Mouse (Mus musculus): Measurements from ENCODE around the gene Ypel4.

Ypel4 gene

DNA sequence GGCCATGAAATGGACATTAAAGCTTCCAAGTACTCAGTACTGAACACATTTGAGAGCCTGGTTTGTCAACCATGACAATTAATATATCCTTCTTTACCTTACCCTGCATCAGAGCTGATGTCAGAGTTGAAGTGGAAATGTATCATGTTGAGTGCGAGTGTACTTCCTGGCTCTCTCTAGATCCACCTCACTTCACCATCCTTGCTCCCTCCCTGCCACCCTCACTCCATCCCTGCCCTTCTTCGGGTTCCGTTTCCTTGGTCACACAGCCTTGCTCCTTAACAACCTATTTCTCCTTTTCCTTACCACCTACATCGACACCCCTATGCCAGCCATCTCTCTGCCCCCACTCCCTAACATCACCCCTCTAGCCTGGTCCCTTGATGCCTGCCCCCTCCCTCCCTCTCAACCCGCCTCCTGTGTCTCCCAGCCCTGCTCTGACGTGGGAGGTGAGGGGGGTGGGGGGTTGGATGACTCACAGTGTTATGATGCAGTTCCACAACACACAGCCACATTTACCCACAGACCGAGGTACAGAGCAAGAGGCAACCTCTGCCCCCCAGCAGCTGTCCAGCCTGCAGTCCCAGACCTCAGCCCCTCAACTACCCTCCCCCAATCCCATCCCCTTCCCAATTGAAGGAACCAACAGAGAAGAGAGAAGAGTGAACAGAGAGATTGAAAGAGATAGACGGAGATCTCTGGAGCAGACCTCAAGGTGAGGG is at the start of gene Ypel4:
Gene Ypel4, plus strand, starts transcription at position 480 of the 722 bp plus-strand sequence.
- ATAC-seq (ENCODE audit: low TSS enrichment) = peak; percentile 86

DNA sequence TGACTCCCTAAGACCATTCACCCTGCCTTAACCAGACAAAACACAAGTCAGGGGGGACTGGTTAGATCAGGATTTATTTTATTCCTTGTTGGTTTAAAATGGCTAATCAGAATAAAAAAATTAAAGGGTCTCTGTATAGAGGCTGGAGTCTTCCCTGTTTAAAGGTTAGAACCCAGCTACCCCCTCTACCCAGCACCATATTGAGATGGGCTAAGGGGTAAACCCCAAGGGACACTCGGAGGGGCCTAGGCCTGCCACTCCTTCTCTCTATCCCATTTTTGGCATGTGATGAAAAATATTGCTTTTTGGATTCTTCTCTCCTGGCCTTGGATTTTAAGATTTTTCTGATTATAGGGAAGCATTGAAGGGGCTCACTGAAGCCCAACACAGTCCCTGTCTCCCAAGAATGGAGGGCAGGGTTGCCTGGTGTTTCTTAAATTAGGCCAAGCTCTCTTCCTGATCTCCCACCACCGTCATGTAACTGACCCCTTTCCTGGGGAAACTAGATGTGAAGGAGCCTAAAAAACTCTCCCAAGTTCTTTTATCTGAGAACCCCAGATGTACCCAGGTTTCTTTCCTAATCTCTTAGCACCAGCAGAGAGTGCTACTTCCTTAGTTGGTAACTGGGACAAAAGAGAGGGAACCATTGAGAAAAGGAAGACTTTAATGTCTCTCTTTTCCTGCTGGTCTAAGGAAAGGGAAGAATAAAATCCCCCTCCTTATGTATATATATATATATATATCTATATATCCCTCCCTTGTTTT is 45.6 kb upstream of the Ypel4 start:
- no peak for ATAC-seq (ENCODE audit: low TSS enrichment)

DNA sequence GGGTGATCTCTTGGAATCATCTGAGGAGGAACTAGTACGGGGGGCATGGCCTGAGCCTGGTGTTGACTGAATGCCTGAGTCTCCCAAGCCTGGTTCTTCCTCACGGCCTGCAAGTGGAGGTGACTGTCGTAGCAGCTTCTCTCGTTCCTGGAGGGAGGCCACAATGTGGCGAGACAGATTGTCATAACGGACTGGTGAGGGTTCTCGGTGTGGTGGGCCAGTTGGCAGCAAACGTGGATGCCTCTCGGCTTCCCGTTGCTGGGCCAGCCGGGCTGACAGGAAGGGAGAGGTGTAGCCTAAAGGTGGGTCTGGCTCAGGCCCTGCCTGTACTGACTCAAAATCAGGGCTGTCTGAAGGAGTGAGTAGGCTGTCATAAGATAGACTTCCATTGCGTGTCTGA is 43.8 kb upstream of the Ypel4 start:
- peak; percentile 28; the same call in 1 of the 2 replicates for ATAC-seq (ENCODE audit: low TSS enrichment)

DNA sequence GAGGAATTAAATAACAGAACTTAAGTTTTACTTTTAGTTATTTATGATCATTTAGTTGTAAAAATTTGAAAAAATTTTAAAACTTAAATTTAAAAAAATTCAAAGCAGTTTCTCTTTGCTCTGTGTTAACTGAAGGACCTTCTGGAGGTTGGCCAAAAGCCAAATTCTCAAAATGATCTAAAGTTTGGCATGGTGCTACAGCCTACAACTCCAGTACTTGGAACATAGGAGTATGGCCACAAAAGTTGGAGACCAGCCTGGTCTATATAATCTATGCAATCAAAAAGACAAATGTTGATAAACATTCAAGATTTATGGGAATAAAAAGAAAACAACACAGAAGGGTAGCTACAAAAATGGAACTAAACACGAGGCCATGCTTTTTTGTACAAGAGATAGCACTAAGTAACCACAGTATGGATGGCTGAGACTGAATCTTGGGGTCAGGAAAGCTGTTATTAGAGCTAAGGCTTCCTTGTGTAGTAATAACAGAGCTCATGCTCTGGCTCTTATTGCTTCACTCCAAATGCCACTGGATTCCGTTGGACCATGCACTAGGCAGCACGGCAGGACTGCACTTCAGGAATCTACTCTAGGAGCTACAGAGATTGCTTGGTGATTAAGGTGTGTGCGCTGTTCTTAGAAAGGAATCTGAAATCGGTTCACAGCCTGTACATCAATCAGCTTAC is 38.7 kb upstream of the Ypel4 start:
- no peak for ATAC-seq (ENCODE audit: low TSS enrichment)

DNA sequence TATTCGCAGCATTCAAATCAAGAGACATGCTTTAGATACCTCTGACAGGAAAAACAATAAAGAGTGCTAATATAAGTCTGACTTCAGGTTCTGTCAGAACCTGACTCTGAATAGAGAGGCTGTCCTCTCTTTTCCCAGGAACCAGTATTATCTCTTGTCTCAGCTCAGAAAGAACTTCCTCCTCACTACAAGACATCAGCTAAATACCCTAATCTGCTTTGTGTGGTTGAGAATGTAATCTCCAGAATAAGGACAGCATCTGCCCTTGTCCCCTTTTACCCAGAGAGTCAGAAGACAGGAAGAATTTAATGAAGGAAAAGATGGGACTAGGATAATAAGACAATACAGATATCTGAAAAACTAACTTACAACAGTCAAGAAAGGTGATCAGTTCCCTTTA is 30.4 kb upstream of the Ypel4 start:
- no peak for ATAC-seq (ENCODE audit: low TSS enrichment)

DNA sequence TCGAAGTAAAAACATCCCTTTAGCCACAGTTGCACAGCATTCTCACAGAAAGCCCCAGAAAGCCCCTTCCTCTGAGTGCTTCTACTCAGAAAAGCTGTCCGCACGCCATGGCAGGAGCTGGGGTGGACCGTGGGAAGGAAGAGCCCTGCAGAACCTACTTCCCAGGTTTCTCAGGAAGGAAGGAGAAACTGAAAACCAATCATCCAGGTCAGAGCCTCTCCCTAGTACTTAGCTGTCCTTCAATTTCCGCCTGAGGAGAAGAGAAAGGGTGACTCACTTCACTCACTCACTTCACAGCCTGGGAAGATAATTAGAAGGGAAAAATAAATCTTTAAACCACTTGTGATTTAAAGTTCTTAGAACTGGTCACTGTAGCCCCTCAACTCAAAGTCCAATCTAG is 29.5 kb upstream of the Ypel4 start:
- ATAC-seq (ENCODE audit: low TSS enrichment) = no peak

DNA sequence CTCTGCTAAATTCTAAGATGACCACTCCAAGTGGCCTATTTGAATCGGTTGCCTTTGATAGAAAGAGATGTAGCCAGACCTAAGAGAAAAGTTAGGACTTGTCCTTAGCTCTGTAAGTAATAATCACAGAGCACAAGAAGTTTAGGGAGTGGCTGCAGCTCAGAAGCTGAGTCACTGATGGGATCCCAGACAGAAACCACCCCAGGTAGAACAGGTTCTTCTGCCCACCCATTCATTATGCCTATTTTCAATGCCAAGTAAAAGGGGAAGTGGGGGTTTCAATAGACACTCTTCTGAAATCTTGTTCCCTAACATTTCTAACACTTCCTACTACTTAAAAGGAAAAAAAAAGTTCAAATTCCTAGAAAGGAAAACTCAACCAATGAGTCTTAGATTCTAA is 28.6 kb upstream of the Ypel4 start:
- ATAC-seq (ENCODE audit: low TSS enrichment) = no peak

DNA sequence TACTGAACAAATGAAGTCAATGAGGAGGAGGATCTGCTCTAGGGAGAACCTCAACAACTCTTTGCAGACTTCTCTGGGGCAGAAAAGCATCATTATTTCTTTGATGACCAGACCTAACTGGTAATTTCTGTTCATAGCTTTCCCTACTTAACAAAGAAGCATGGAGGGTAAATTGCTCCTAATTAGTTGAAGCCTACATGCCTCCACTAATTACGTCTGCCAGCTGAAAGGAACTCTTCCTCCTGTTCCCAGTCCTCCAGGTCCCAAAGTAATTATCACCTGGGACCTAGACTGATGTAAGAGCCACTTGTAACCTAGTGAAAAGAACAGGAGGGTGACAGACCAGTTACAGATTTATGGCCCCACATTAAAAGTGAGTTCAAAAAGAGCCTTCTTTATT is 26.3 kb upstream of the Ypel4 start:
- no peak for ATAC-seq (ENCODE audit: low TSS enrichment)

DNA sequence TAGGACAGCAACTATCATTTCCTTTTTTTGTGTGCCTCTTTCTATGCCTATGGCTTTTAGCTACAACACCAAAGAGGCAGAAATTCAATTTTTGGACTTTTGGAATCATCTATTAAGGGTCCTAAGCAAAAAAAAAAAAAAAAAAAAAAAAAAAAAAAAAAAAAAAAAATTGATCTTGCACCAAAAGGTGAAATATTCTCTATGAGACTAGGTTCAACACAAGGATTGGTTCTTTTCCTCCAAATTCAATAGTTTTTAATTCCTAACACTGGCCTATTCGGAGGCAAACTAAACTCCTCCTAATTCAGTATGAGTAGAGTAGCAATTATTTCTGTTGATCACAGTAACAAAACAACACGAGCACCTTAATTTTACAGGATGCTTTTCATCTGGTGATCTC is 22.0 kb upstream of the Ypel4 start:
- no peak for ATAC-seq (ENCODE audit: low TSS enrichment)

DNA sequence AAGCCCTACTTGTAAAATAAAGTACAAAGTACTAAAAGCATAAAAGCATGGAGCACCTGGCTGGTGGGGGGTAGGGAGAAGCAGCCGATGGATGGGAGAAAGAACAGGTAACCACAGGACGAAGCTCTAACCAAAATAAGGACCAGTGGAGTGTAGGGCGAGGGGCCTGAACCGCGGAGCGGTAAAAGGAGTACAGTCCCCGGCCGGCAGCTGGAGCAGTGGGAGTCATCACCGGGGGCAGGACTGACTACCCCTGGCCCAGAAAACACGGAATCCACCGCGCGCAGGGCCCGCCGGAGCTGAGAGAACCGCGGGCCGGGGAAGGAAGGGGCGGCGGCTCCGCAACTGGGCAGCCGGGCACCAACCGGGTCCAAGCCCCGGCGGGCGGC is 19.4 kb upstream of the Ypel4 start:
- ATAC-seq (ENCODE audit: low TSS enrichment) = peak; percentile 13

DNA sequence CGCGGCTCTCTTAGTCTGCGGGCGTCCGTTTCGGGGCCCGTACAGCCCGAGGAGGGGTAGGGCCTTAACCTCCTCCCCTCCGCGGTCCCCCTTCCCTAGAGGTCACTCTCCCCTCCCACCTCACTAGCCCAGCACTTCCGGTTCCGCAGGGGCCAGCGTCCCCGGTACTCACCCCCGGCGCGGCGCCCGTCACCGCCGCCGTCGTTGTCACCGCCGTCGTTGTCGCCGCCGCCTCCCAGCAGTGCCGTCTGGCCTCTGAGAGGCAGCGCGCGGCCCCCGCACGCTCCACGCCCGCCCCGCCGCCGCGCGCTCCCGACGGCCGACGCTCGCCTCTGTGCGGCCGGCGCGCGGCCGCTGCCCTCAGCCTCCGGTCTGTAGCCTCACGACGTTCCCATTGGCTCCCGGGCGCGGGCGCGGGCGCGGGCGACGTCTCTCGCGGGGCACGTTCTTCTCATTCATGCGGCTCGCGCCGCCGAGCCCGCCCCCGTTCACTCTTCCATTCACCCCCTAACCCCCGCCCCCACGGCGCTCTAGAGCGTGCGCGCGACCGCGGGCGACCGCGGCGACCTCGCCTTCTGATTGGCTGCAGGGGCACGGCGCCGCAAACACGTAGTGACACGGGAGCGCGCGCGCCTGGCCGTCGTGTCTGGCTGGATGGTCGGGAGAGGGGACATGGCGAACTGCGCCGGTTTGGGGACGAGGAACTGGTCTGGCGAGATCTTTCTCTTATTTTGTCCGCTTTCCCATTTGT is 18.9 kb upstream of the Ypel4 start, which contains the start of gene Zdhhc5:
Gene Zdhhc5, minus strand, starts transcription at position 370 of the 751 bp plus-strand sequence.
- peak; percentile 83 for ATAC-seq (ENCODE audit: low TSS enrichment)

DNA sequence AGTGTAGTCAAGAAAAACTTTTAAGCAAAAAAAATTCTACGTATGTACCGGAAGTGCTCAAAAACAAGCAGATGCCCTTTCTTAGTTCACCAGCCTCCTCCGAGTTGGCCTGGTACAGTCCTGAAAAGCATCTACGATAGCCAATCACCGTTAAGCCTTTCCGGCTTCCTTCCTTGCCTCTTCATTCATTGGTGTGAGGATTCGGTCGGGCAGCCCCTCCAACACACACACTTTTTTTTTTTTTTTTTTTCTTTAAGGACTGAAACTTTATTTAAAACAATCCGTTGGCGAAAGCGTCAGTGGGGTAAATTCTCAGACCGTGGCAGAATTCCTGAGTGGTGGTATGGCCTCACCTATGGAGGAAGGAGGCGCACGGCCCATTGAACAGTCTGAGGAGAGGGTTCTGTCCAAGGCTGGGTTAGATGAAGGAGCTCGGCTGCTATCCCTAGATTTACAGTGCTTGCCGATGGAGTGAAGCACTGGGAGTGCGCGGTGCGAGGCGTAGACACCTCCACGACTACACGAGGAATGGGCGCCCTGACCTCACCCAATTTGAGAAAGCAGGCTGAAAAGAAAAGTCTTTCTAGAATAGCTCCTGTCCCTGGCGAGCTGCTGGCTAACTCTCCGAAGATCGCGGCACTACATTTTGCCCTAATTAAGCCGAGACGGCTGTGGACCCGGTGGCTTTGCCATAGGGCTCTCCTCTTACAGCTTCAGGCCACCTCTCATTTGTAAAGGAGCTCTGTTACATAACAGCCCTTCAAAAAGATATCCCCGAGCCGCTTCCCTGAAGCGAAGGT is 18.1 kb upstream of the Ypel4 start:
- ATAC-seq (ENCODE audit: low TSS enrichment) = peak; percentile 89

DNA sequence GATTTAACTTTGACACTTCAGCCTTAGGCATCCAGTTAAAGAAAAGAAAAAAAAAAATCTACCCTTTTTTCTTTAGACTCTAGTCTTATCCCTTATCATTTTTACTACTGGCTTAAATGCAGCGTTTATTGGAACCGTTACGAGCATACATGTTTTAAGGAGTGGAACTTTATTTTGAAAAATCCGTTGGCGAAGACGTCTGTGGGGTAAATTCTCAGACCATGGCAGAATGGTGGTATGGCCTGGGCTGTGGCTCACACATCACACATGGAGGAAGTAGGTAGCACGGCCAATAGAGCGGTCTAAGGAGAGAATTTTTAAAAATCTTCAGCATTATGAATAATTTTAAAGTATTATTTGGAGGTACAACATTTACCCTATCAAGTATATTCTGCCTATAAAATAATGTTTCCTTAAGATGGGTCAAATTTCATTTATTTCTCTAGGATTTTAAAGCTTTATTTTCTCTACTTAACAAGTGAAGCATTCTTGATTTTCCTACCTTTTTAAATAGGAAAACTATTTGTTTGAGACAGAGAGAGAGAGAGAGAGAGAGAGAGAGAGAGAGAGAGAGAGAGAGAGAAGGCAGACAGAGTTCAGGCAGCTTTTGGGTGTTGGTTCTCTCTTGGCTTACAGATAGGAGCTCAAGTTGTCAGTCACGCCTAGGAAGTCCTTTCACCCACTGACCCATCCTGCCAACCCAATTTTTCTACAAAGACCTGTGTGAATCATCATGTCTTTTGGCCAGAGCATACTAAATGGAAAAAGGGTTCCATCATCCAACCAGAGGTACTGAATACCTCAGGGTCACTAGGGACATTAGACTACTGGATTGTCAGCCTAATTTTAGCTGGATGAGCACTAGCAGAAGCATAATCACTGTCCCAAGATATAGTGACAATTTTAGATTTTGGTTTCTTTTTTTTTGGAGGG is 17.2 kb upstream of the Ypel4 start:
- ATAC-seq (ENCODE audit: low TSS enrichment) = no peak

DNA sequence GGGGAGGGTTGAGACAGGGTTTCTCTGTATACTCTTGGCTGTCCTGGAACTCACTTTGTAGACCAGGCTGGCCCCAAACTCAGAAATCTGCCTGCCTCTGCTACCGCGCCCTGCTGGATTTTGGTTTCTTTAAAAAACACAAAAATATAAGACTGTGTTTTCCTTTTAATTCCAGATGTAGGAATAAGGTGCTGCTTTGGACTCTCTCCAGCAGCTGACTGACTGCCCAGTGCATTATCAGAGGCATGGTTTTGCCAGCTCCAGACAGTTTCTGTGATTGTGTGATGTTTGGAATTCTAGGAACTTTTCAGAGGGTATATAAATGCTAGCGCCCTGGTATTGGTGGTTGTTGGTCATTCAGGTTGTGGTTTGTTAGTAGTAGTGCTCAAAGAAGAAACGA is 16.5 kb upstream of the Ypel4 start:
- no peak for ATAC-seq (ENCODE audit: low TSS enrichment)

DNA sequence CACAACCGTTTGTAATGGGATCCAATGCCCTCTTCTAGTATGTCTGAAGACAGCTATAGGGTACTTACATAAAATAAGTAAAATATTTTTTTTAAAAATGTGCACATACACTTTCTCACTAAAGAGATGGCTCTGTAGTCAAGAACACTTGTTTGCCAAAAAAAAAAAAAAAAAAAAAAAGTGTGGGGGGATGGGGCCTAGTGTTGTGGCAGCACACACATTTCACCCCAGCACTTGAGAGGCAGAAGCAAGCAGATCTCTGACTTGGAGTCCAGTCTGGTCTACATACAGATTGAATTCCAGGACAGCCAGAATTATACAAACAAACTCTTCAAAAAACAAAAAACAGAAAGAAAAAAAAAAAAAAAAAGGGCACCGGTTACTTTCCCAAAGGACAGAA is 13.1 kb upstream of the Ypel4 start:
- no peak for ATAC-seq (ENCODE audit: low TSS enrichment)

DNA sequence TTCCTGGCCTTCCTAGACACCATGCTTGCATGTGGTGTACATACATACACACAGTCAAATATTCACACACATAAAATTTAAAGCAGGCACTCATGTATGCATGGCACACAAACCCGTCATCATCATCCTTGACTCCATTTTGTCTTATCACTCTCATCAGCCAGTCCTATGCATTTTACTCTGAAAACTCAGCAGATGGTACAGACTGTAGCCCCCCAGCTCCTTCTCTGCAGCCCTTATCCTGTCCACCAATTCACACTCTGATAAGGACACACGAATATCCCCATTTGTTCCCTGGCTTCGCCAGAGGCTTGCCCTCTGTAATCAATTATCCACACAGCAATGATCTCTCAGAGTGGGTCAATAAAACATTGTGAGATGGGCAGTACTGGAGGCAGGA is 12.7 kb upstream of the Ypel4 start:
- no peak for ATAC-seq (ENCODE audit: low TSS enrichment)

DNA sequence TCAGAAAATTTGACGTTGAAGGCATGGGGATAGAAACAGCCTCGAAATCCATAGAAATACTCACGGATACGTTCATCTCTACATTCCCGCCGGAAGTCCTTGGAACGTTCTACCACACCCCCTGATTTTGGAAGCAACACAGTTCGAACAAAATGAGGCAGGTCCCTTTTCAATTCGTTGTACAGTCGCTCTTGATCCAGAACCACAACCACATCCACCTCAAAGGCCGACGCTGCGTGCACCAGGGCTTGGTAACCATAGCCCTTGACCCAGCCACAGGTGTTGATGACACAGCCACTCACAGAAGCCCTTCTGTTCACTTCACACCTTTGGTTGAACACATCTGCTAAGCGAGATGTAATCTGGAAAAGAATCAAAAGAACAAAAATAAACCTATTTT is 10.0 kb upstream of the Ypel4 start:
- ATAC-seq (ENCODE audit: low TSS enrichment) = no peak

DNA sequence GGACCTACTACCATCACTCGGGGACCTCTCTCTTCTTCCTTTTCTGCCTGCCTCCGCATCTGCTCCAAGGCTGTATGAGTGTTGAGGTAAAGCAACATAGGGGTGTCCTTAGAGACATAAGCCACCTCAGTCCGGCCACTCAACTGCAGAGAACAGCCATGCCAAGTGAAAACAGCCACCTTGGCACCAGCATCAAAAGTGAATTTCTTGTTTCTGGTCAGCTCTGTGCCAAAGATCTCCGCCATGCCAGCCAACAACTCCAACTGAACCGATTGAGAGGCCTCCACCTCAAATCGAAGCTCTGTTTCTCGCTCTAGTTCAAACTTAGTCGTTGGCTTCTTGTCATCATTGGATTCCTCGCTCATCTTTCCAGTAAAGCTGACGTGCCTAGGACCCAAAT is 8.1 kb upstream of the Ypel4 start:
- ATAC-seq (ENCODE audit: low TSS enrichment) = no peak

DNA sequence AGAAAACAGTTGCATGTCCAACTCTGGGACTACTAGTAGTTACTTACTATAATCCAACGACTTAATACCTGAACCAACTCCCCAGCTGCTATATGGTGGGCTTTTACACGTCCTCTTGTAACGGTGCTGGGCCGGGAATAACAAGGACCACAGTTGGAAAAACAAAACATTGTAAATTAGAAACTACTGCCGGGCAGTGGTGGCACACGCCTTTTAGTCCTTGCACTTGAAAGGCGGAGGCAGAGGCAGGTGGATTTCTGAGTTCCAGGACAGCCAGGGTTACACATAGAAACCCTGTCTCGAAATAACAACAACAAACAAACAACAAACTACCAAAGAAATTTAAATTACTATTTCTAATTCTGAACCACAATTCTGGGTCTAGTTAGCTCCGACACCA is 7.1 kb upstream of the Ypel4 start:
- ATAC-seq (ENCODE audit: low TSS enrichment) = no peak

Data from frontal cortex, adult (tissue).